ENCODE assay signal across 9 mouse cellular contexts in the genomic region with DNA sequence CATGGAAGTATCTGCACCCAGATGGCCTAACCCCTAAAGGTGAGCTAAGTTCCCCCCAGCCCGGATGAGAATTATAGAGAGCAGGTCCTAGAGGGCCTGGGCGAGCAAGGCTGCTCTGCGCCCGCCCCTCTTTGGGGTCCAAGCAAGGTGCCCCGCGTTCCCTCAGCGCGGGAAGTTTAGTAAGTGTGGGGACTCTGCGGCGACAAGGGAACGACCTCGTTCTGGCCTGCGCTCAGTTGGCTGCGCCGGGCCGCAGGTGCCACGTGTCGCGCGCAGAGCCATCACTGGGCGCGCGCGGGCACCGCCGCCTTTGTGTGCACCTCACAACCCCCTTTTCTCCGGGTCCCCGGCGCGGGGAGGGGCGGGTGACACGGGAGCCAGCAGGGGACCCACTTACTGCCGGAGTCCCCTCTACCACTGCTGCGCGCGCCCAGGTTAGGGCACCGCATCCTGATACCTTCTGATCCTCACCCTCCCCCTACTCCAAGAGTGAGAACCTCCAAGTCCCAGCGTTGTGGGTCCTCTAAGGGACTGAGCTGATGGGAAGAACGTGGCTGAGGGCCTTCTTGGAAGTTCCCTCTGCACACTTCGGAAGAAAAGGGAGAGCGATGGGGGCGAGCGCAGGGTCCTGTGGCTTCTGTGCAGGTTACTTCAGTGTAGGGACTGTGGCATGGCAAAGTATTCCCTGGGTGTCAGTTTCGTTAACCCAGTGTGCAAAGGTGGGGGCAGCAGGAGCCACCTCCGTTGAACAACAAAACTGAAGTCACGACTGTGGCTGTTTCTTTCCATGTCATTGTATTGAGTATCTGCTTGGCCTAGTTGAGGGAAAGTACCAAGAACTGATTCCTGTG. TPM values are rescaled to one million over a fixed set of nuclear protein-coding genes. Genes with fewer than 3 reads are reported as not detected.
DNase-seq lines count a peak whose midpoint lies in the region; ATAC-seq and TF ChIP-seq lines count a peak whose summit lies in the region.
"Had no signal": no experiment of that assay in that cellular context is flagged by ENCODE, and none has a peak within 500 bp of the region (broad histone marks: within the 10 kb centered on the region; RNA-seq: fewer than 3 reads in every experiment).

No protein-coding gene starts in this region.

- H3K27me3 ChIP-seq in heart, embryonic 12.5 days (replicated peaks), result peaks cover 31% of the 10 kb centered on the region
- peaks cover 8% of the 10 kb centered on the region for H3K27me3 ChIP-seq in ES-Bruce4 (ENCODE audit: control insufficient read depth, insufficient read depth, low read length, poor library complexity, severe bottlenecking)
- peaks cover 8% of the 10 kb centered on the region; the same call in 1 of the 2 replicates for H3K27me3 ChIP-seq in forebrain, embryonic 15.5 days
- peaks cover 12% of the 10 kb centered on the region; the same call in 1 of the 2 replicates for H3K27me3 ChIP-seq in liver, postnatal 0 days (ENCODE audit: insufficient read depth, low read length)

- no peaks in the 10 kb centered on the region for H3K36me3 ChIP-seq in heart, embryonic 12.5 days
- no peaks in the 10 kb centered on the region for H3K36me3 ChIP-seq in ES-Bruce4 (ENCODE audit: control insufficient read depth, insufficient read depth, low read length, poor library complexity, severe bottlenecking)
- no peaks in the 10 kb centered on the region for H3K36me3 ChIP-seq in forebrain, embryonic 15.5 days
- no peaks in the 10 kb centered on the region for H3K36me3 ChIP-seq in liver, postnatal 0 days (replicated peaks; ENCODE audit: insufficient read depth, low read length)

- peak overlapping the region; percentile 23 for H3K9ac ChIP-seq in heart, embryonic 12.5 days
- H3K9ac ChIP-seq in ES-Bruce4 (ENCODE audit: low read depth, poor library complexity, severe bottlenecking), result peak overlapping the region; percentile 59
- peak overlapping the region; percentile 48 for H3K9ac ChIP-seq in forebrain, embryonic 15.5 days (replicated peaks)
- H3K9ac ChIP-seq in liver, postnatal 0 days (replicated peaks), result no peak overlapping the region

- no peaks in the 10 kb centered on the region for H3K9me3 ChIP-seq in heart, embryonic 12.5 days (replicated peaks)
- H3K9me3 ChIP-seq in ES-Bruce4 (replicated peaks; ENCODE audit: control insufficient read depth, insufficient read depth, low read length, poor library complexity, severe bottlenecking), result no peaks in the 10 kb centered on the region
- H3K9me3 ChIP-seq in forebrain, embryonic 15.5 days, result no peaks in the 10 kb centered on the region
- no peaks in the 10 kb centered on the region for H3K9me3 ChIP-seq in liver, postnatal 0 days (ENCODE audit: low read length)

- peak overlapping the region; percentile 79 for H3K4me2 ChIP-seq in heart, embryonic 12.5 days
- H3K4me2 ChIP-seq in forebrain, embryonic 15.5 days (replicated peaks), result peak overlapping the region; percentile 87
- peak overlapping the region; percentile 55 for H3K4me2 ChIP-seq in liver, postnatal 0 days (ENCODE audit: low read depth, low read length)

- intact Hi-C loops in heart, postnatal 10 days (cut with DNase I), result no loop called here

- no peak for DNase-seq in heart, postnatal 10 days
- DNase-seq in liver, postnatal 0 days, result no peak
- no peak for DNase-seq in c-Kit-positive CD71-positive TER-119-positive erythroid progenitor cells, embryonic 14.5 days (ENCODE audit: low spot score)
- no peak for DNase-seq in gastrocnemius, postnatal 25 days
- DNase-seq in kidney, adult 9 months, result no peak

- WGBS in heart, embryonic 12.5 days, result 11% methylated on average over 46 of the region's 46 CpGs
- 12% methylated on average over 46 of the region's 46 CpGs for WGBS in forebrain, embryonic 15.5 days
- WGBS in liver, postnatal 0 days (ENCODE audit: insufficient replicate concordance), result 30% methylated on average over 44 of the region's 46 CpGs

- peak overlapping the region; percentile 49 for H3K4me3 ChIP-seq in heart, embryonic 12.5 days
- peak overlapping the region; percentile 50 for H3K4me3 ChIP-seq in ES-Bruce4 (ENCODE audit: low read depth, low read length)
- H3K4me3 ChIP-seq in forebrain, embryonic 15.5 days, result peak overlapping the region; percentile 46
- H3K4me3 ChIP-seq in liver, postnatal 0 days (ENCODE audit: low read depth, low read length), result no peak overlapping the region

- no peak overlapping the region for H3K27ac ChIP-seq in heart, embryonic 12.5 days (ENCODE audit: poor library complexity, severe bottlenecking)
- no peak overlapping the region for H3K27ac ChIP-seq in ES-Bruce4 (ENCODE audit: insufficient read depth, low read length)
- no peak overlapping the region for H3K27ac ChIP-seq in forebrain, embryonic 15.5 days (replicated peaks)
- no peak overlapping the region for H3K27ac ChIP-seq in liver, postnatal 0 days (ENCODE audit: low read depth)

- TF ChIP-seq CTCF in ES-Bruce4 (IDR thresholded peaks at IDR 0.05; ENCODE audit: low read depth, low read length), result no peak
- TF ChIP-seq CTCF in liver, postnatal 0 days (IDR thresholded peaks at IDR 0.05; ENCODE audit: low read depth), result no peak

- no peak for TF ChIP-seq POLR2A in ES-Bruce4 (IDR thresholded peaks at IDR 0.05; ENCODE audit: insufficient read depth, low read length)

- 0 out of 2 replicates have a peak, but pooled peaks cover 9% of the 10 kb centered on the region for H3K4me1 ChIP-seq in heart, embryonic 12.5 days (replicated peaks)
- no peaks in the 10 kb centered on the region for H3K4me1 ChIP-seq in ES-Bruce4 (ENCODE audit: control insufficient read depth, insufficient read depth, low read length)
- peaks cover 10% of the 10 kb centered on the region for H3K4me1 ChIP-seq in forebrain, embryonic 15.5 days
- H3K4me1 ChIP-seq in liver, postnatal 0 days (ENCODE audit: insufficient read depth), result peaks cover 3% of the 10 kb centered on the region; the same call in 1 of the 2 replicates

- TF ChIP-seq EP300 in ES-Bruce4 (IDR thresholded peaks at IDR 0.05; ENCODE audit: insufficient read depth, low read depth, low read length), result no peak
- TF ChIP-seq EP300 in liver, postnatal 0 days (IDR thresholded peaks at IDR 0.05; ENCODE audit: low read depth), result no peak

- no peak for ATAC-seq in heart, embryonic 12.5 days (ENCODE audit: insufficient number of reproducible peaks, low FRiP score)
- ATAC-seq in forebrain, embryonic 15.5 days (replicated peaks), result peak; percentile 78
- ATAC-seq in liver, postnatal 0 days, result no peak

RNA-seq across cellular contexts. Expression of a gene that starts 0.7 kb away (rescaled TPM):
- polyA plus RNA-seq in heart, embryonic 12.5 days (2016; fragmentation: Nextera tagmentation; extraction: Ambion mirVana), result 257 and 286 TPM in 2 replicates
- 10 to 100 TPM; 50.5 to 50.6 TPM for total RNA-seq in heart, postnatal 10 days (2021)
- 20.3 and 23.2 TPM in 2 replicates for polyA plus RNA-seq in ES-Bruce4 (2011; ENCODE audit: insufficient read depth, insufficient read length, low read depth, missing spikeins)
- 37.0 and 41.0 TPM in 2 replicates for polyA plus RNA-seq in forebrain, embryonic 15.5 days (2015; fragmentation: Nextera tagmentation; extraction: Ambion mirVana)
- polyA plus RNA-seq in liver, postnatal 0 days (2015; fragmentation: Nextera tagmentation; extraction: Ambion mirVana), result 11.3 and 12.6 TPM in 2 replicates
- 10 to 100 TPM in 1 of 2 experiments, 1 to 10 TPM in 1; 5.0 to 10.6 TPM for total RNA-seq in gastrocnemius, postnatal 25 days (2021)
- total RNA-seq: MEL had no signal

RNA-seq across cellular contexts. Expression of a gene that starts 55.9 kb away (rescaled TPM):
- polyA plus RNA-seq in heart, embryonic 12.5 days (2016; fragmentation: Nextera tagmentation; extraction: Ambion mirVana), result 29.6 and 30.7 TPM in 2 replicates
- 1 to 10 TPM; 7.1 to 8.0 TPM for total RNA-seq in heart, postnatal 10 days (2021)
- polyA plus RNA-seq in ES-Bruce4 (2011; ENCODE audit: insufficient read depth, insufficient read length, low read depth, missing spikeins), result 20.1 and 22.4 TPM in 2 replicates
- polyA plus RNA-seq in forebrain, embryonic 15.5 days (2015; fragmentation: Nextera tagmentation; extraction: Ambion mirVana), result 26.9 and 28.0 TPM in 2 replicates
- 14.3 and 15.5 TPM in 2 replicates for polyA plus RNA-seq in liver, postnatal 0 days (2015; fragmentation: Nextera tagmentation; extraction: Ambion mirVana)
- total RNA-seq in gastrocnemius, postnatal 25 days (2021), result 1 to 10 TPM; 4.6 to 4.9 TPM
